Mouse (Mus musculus): ENCODE measurements around the gene Mad2l1. TPM values are rescaled to one million over a fixed set of nuclear protein-coding genes. Genes with fewer than 3 reads are reported as not detected.

Gene Mad2l1
- 1 to 10 TPM; 4.9 to 6.1 (median 5.2) TPM for total RNA-seq (2022)

DNA sequence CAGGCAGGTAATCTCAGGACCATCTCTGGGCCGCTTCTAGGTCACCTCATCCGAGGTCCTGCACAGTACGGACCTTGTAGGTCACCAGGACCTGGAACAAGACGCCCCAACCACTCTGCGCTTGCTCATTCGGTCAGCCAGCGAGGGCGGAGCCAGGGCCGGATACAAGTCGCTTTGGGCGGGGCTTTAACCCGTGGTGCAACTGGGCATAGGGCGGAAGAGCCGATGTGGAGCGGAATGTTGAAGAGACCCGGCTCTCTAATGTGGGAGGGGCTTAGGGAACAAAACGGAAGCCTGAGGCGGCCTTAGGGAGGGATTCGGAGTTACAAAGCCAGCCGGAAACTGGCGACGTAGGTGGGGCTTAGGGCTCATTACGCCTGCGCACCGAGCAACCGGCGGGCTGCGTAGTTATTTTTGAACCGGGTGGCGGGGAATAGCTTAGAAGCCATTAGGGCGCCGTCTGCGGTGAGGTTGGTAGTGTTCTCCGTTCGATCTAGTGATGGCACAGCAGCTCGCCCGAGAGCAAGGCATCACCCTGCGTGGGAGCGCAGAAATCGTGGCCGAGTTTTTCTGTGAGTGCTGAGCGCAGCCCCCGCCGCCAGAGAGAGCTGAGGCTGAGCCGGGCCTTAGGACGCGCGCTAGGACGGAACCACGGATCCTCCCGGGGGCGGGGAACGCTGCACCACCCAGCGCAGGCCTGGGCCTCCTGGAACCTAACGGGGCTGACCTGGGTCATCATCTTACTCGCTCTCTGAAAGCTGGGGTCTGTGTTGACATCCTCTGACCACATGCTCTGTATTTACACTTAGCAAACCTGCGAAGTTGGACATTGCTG is at the start of gene Mad2l1:
Mad2l1 (plus strand) TSS at position 363 of the 835 bp plus-strand sequence.
- DNase-seq: peak; percentile 98

- DNase-seq: no peak
These were observed 41.5 kb upstream of the Mad2l1 start for GRCm38 (mm10) chr6:66493685-66494084.

- DNase-seq: no peak
These were observed 18.8 kb upstream of the Mad2l1 start for GRCm38 (mm10) chr6:66516368-66516767.

DNA sequence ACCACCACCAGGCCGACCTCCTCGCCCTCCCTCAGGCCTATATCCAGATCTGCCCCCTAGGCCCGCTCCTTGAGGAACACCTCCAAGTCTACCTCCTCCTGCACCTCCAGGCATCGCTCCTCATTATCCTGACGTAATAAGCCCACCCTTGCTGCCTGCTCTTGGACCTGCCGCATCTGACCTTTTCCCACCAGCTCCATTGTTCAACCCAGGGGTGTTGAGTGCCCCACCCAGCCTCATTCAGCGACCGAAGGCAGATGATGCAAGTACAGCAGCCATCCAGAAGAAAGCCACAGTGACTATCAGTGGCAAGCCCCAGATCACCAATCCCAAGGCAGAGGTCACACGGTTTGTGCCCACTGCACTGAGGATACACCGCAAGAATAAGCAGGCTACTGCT is 6.8 kb upstream of the Mad2l1 start:
- DNase-seq: no peak

- DNase-seq: no peak
These were observed 1.9 kb upstream of the Mad2l1 start for GRCm38 (mm10) chr6:66533241-66533640.

GRCm38 (mm10) chr6:66534366-66534941 is 736 bp upstream of the Mad2l1 start:
- no peak for DNase-seq

GRCm38 (mm10) chr6:66535966-66536365 is 776 bp downstream of the Mad2l1 start:
- DNase-seq: no peak

DNA sequence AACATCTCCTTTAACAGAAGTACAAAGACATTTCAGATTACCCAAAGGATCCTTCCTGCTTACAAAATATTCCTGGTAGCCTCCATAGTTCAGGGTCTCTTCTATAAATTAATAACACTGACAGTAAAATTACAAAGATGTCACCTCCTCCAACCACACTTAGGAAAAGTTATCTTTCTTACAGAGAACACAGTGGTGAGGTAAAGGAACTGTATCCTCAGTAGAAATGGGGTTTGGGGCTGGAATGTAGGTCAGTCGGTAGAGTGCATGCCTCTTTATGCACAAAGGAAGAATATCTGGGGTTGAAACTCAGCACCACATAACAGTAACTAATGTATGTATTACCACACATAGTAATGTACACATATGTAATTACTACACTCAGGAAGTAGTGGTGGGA is 24.8 kb downstream of the Mad2l1 start, which contains the start of gene Vmn1r32:
Vmn1r32 (minus strand) TSS at position 101 of the 400 bp plus-strand sequence.
- no peak for DNase-seq

DNA sequence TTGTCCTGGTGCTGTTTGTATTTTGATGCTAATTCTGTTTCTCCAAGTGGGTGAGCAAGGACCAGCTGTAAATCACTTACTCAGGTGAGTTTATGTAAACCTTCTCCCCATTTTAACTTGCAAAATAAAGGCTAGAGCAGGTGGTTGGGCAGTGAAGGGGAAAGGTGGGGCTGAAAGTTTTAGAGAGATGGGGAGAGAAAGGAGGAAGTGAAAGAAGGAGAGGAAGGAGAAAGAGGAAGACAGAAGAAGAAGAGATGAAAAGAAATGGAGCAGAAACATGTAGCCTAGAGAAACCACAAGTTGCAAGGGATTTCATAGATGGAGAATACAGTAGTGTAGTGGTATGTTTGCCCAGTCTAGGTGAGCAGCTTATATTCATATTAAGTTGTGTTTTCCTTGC is 60.6 kb downstream of the Mad2l1 start:
- DNase-seq: no peak

Other genes starting within 250 kb of the Mad2l1 start
- not detected for gene Vmn1r32, start 24.7 kb downstream of the Mad2l1 start, total RNA-seq (2022)
- gene Vmn1r33, start 82.9 kb downstream of the Mad2l1 start, total RNA-seq (2022): not detected
- gene Vmn1r34, start 108.5 kb downstream of the Mad2l1 start, total RNA-seq (2022): not detected
- gene Vmn1r35, start 150.5 kb downstream of the Mad2l1 start, total RNA-seq (2022): not detected
- not detected for gene Vmn1r36, start 183.8 kb downstream of the Mad2l1 start, total RNA-seq (2022)
- gene Vmn1r37, start 194.0 kb downstream of the Mad2l1 start, total RNA-seq (2022): not detected
- not detected for gene Vmn1r38, start 247.2 kb downstream of the Mad2l1 start, total RNA-seq (2022)